Mouse (Mus musculus) macrophage (primary cell): ENCODE results near the gene Macrod2. TPM values are rescaled to one million over a fixed set of nuclear protein-coding genes. Genes with fewer than 3 reads are reported as not detected.

Experiments
- H3K27ac ChIP-seq: fragments of 350-480 bp; formaldehyde crosslinking; 2 replicates; pipeline ENCODE4 v1.9.0; 2021
- H3K36me3 ChIP-seq: fragments of 350-480 bp; formaldehyde crosslinking; 2 replicates; pipeline ENCODE4 v1.9.0; 2021; ENCODE audit errors: inconsistent target
- H3K4me3 ChIP-seq: fragments of 350-480 bp; formaldehyde crosslinking; 2 replicates; pipeline ENCODE4 v1.9.0; 2021; ENCODE audit errors: inconsistent target
- H3K79me2 ChIP-seq: fragments of 350-480 bp; formaldehyde crosslinking; 2 replicates; pipeline ENCODE4 v1.9.0; 2021; ENCODE audit errors: inconsistent target
- WGBS: methylation state at CpG from one replicate; pipeline ENCODE4 v1.1.7; 2026; ENCODE audit warnings: inconsistent platforms; ENCODE audit not compliant: missing documents; 5-methylcytosine and 5-hydroxymethylcytosine counted together
- polyA plus RNA-seq: library from polyadenylated mRNA; stranded (reverse); fragments of 250-400 nt; gene quantifications from 3 replicates; pipeline ENCODE4 v1.2.4, GENCODE M21; 2018; ENCODE audit warnings: inconsistent platforms

Gene Macrod2
- polyA plus RNA-seq, 1 experiment from 2014 or later: 0.59 TPM

- no peak overlapping the region for H3K27ac ChIP-seq
- H3K4me3 ChIP-seq: no peak overlapping the region
- no peaks in the 10 kb centered on the region for H3K36me3 ChIP-seq
- H3K79me2 ChIP-seq: no peaks in the 10 kb centered on the region
- WGBS: 68% methylated on average over 5 of the region's 5 CpGs
Measured at GRCm38 (mm10) chr2:141736685-141737456, 1341.8 kb downstream of the Macrod2 start.

- 92% methylated on average over 1 of the region's 1 CpGs for WGBS
- Histone ChIP-seq H3K79me2 (no peaks in the 10 kb centered on the region), H3K36me3 (no peaks in the 10 kb centered on the region), H3K27ac (no peak overlapping the region), H3K4me3 (no peak overlapping the region)
Measured at GRCm38 (mm10) chr2:141738702-141739101, 1343.6 kb downstream of the Macrod2 start.

GRCm38 (mm10) chr2:141740318-141740717 lies 1345.2 kb downstream of the Macrod2 start:
- H3K36me3 ChIP-seq: no peaks in the 10 kb centered on the region
- no peak overlapping the region for H3K27ac ChIP-seq
- 94% methylated on average over 5 of the region's 5 CpGs for WGBS
- H3K79me2 ChIP-seq: no peaks in the 10 kb centered on the region
- H3K4me3 ChIP-seq: no peak overlapping the region

- no peak overlapping the region for H3K4me3 ChIP-seq
- H3K36me3 ChIP-seq: no peaks in the 10 kb centered on the region
- no peaks in the 10 kb centered on the region for H3K79me2 ChIP-seq
- H3K27ac ChIP-seq: no peak overlapping the region
- 81% methylated on average over 4 of the region's 4 CpGs for WGBS
Measured at GRCm38 (mm10) chr2:141800236-141800635, 1405.1 kb downstream of the Macrod2 start.

- Histone ChIP-seq H3K4me3 (no peak overlapping the region), H3K27ac (no peak overlapping the region), H3K36me3 (no peaks in the 10 kb centered on the region), H3K79me2 (no peaks in the 10 kb centered on the region)
- 32% methylated on average over 2 of the region's 2 CpGs for WGBS
Measured at GRCm38 (mm10) chr2:141800909-141801308, 1405.8 kb downstream of the Macrod2 start.

- WGBS: 90% methylated on average over 4 of the region's 4 CpGs
- Histone ChIP-seq H3K79me2 (no peaks in the 10 kb centered on the region), H3K27ac (no peak overlapping the region), H3K4me3 (no peak overlapping the region), H3K36me3 (no peaks in the 10 kb centered on the region)
Measured at GRCm38 (mm10) chr2:141816266-141816665, 1421.2 kb downstream of the Macrod2 start.

- Histone ChIP-seq H3K27ac (no peak overlapping the region), H3K36me3 (no peaks in the 10 kb centered on the region)
- WGBS: 79% methylated on average over 4 of the region's 4 CpGs
Measured at GRCm38 (mm10) chr2:141817546-141818180, 1422.6 kb downstream of the Macrod2 start.

GRCm38 (mm10) chr2:141820795-141821194 lies 1425.7 kb downstream of the Macrod2 start:
- Histone ChIP-seq H3K79me2 (no peaks in the 10 kb centered on the region), H3K27ac (no peak overlapping the region), H3K36me3 (no peaks in the 10 kb centered on the region), H3K4me3 (no peak overlapping the region)

More at GRCm38 (mm10) chr2:141817546-141818180, 1422.6 kb downstream of the Macrod2 start:
- no peak overlapping the region for H3K4me3 ChIP-seq
- no peaks in the 10 kb centered on the region for H3K79me2 ChIP-seq

- Histone ChIP-seq H3K4me3 (no peak overlapping the region), H3K36me3 (no peaks in the 10 kb centered on the region), H3K79me2 (no peaks in the 10 kb centered on the region), H3K27ac (no peak overlapping the region)
- 77% methylated on average over 7 of the region's 8 CpGs for WGBS
Measured at GRCm38 (mm10) chr2:141825606-141826495, 1430.7 kb downstream of the Macrod2 start.

GRCm38 (mm10) chr2:141830496-141830895 lies 1435.4 kb downstream of the Macrod2 start:
- WGBS: 68% methylated on average over 2 of the region's 2 CpGs

GRCm38 (mm10) chr2:141831515-141831914 lies 1436.4 kb downstream of the Macrod2 start:
- Histone ChIP-seq H3K79me2 (no peaks in the 10 kb centered on the region), H3K27ac (no peak overlapping the region), H3K4me3 (no peak overlapping the region), H3K36me3 (no peaks in the 10 kb centered on the region)
- 89% methylated on average over 5 of the region's 5 CpGs for WGBS

More at GRCm38 (mm10) chr2:141830496-141830895, 1435.4 kb downstream of the Macrod2 start:
- H3K4me3 ChIP-seq: no peak overlapping the region
- no peak overlapping the region for H3K27ac ChIP-seq
- no peaks in the 10 kb centered on the region for H3K36me3 ChIP-seq
- no peaks in the 10 kb centered on the region for H3K79me2 ChIP-seq

GRCm38 (mm10) chr2:141834156-141834782 lies 1439.2 kb downstream of the Macrod2 start:
- no peaks in the 10 kb centered on the region for H3K79me2 ChIP-seq
- WGBS: 25% methylated on average over 4 of the region's 4 CpGs
- no peak overlapping the region for H3K27ac ChIP-seq
- no peak overlapping the region for H3K4me3 ChIP-seq
- H3K36me3 ChIP-seq: no peaks in the 10 kb centered on the region

GRCm38 (mm10) chr2:141844408-141845175 lies 1449.5 kb downstream of the Macrod2 start:
- WGBS: 87% methylated on average over 6 of the region's 6 CpGs
- no peak overlapping the region for H3K27ac ChIP-seq
- no peak overlapping the region for H3K4me3 ChIP-seq
- no peaks in the 10 kb centered on the region for H3K36me3 ChIP-seq
- no peaks in the 10 kb centered on the region for H3K79me2 ChIP-seq

GRCm38 (mm10) chr2:141859220-141859619 lies 1464.1 kb downstream of the Macrod2 start:
- Histone ChIP-seq H3K36me3 (no peaks in the 10 kb centered on the region), H3K27ac (no peak overlapping the region), H3K4me3 (no peak overlapping the region), H3K79me2 (no peaks in the 10 kb centered on the region)
- WGBS: 87% methylated on average over 2 of the region's 2 CpGs
